Mouse (Mus musculus): ENCODE results near the gene Serhl. TPM values are rescaled to one million over a fixed set of nuclear protein-coding genes. Genes with fewer than 3 reads are reported as not detected.
"Not testable (repeated sequence)": the region's sequence is repeated elsewhere in the genome, so short reads cannot be mapped to it uniquely, and the experiment has no call there.

Gene Serhl
- polyA plus RNA-seq, 1 experiment from 2014 or later = 54.2 TPM

DNA sequence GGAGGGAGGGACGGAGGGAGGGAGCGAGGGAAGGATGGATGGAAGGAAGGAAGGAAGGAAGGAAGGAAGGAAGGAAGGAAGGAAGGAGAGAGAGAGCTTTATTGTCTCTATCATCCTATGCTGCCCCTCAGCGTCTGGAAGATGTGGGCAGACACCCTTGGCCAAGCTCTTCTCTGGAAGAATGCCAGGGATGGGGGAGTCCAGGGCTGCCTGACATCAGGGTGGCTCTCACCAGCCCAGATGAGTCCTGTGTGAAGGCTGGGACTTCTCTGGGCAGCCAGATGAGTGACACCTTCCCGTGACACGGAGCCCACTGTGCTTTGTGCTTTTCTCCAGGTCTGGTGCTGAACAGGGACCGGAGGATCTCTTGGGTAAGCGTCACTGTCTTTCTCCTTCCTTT, 22.6 kb downstream of the Serhl start:
- peaks cover 5% of the 10 kb centered on the region for H3K4me1 ChIP-seq
- ATAC-seq (ENCODE audit: insufficient read depth, low FRiP score, low read depth) = no peak
- H3K36me3 ChIP-seq = peaks cover 16% of the 10 kb centered on the region; the same call in 1 of the 2 replicates
- no peaks in the 10 kb centered on the region for H3K27me3 ChIP-seq (replicated peaks)
- WGBS = 78% methylated on average over 7 of the region's 7 CpGs
- H3K9ac ChIP-seq = no peak overlapping the region
- no peak overlapping the region for H3K27ac ChIP-seq
- H3K4me2 ChIP-seq = no peak overlapping the region
- H3K4me3 ChIP-seq (replicated peaks) = no peak overlapping the region
- no peaks in the 10 kb centered on the region for H3K9me3 ChIP-seq

- Histone ChIP-seq H3K4me2 (no peak overlapping the region), H3K4me3 (replicated peaks) (no peak overlapping the region), H3K4me1 (peaks cover 5% of the 10 kb centered on the region), H3K27ac (no peak overlapping the region), H3K9me3 (no peaks in the 10 kb centered on the region), H3K36me3 (peaks cover 26% of the 10 kb centered on the region), H3K9ac (no peak overlapping the region), H3K27me3 (replicated peaks) (no peaks in the 10 kb centered on the region)
- peak; percentile 19; the same call in 1 of the 2 replicates for ATAC-seq (ENCODE audit: insufficient read depth, low FRiP score, low read depth)
- 9% methylated on average over 11 of the region's 11 CpGs for WGBS
Measured at GRCm38 (mm10) chr15:83112898-83113297, 23.6 kb downstream of the Serhl start.

GRCm38 (mm10) chr15:83114106-83114505, 24.8 kb downstream of the Serhl start:
- Histone ChIP-seq H3K4me3 (replicated peaks) (no peak overlapping the region), H3K27ac (no peak overlapping the region), H3K36me3 (peaks cover 37% of the 10 kb centered on the region), H3K9me3 (no peaks in the 10 kb centered on the region), H3K4me2 (no peak overlapping the region), H3K9ac (no peak overlapping the region), H3K4me1 (peaks cover 5% of the 10 kb centered on the region), H3K27me3 (replicated peaks) (no peaks in the 10 kb centered on the region)
- no peak for ATAC-seq (ENCODE audit: insufficient read depth, low FRiP score, low read depth)
- 72% methylated on average over 9 of the region's 9 CpGs for WGBS

DNA sequence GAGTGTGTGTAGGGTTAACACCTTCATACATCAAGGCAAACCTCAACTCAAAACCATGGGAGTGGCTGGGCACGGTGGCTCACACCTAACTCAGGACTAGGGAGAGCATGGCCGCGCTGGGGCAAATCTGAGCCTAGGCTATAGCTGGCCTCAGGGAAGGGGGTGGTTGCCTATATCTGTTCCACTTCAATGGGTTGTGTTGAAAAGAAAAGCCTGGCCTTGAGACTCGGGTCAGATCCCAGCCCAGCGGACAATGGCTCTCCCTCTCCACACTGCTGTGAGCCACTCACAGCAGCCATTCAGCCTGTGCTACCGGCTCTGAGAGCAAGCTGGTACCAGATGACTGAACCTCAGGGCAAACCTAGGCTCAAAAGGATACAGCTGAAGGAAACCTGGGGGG, 25.8 kb downstream of the Serhl start:
- no peaks in the 10 kb centered on the region for H3K27me3 ChIP-seq (replicated peaks)
- no peak overlapping the region for H3K9ac ChIP-seq
- peaks cover 5% of the 10 kb centered on the region for H3K4me1 ChIP-seq
- no peak; the same call in 1 of the 2 replicates for ATAC-seq (ENCODE audit: insufficient read depth, low FRiP score, low read depth)
- 78% methylated on average over 6 of the region's 6 CpGs for WGBS
- H3K4me2 ChIP-seq = no peak overlapping the region
- H3K4me3 ChIP-seq (replicated peaks) = no peak overlapping the region
- H3K36me3 ChIP-seq = peaks cover 38% of the 10 kb centered on the region
- no peaks in the 10 kb centered on the region for H3K9me3 ChIP-seq
- H3K27ac ChIP-seq = no peak overlapping the region

DNA sequence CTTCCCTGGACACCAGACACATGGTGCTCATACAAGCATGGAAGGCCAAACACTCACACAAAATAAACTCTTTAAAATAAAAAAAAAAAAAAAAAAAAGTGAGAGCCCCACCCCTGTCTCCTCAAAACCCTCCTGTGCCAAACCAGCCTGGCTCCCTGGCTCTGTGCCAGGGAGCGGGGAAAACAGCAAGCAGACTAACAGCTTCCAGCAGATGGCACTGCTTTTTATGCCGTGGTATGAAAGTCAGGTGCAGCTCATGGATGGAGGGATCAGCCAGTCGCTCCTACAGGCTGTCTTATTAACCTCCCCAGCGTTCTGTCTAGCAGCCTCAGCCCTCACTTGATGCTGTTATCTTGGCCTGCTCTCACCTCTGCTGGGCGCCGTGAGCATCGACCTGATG, 29.1 kb downstream of the Serhl start:
- no peak overlapping the region for H3K27ac ChIP-seq
- peaks cover 7% of the 10 kb centered on the region; the same call in 1 of the 2 replicates for H3K4me1 ChIP-seq
- no peak overlapping the region for H3K4me2 ChIP-seq
- 63% methylated on average over 7 of the region's 7 CpGs for WGBS
- H3K9ac ChIP-seq = no peak overlapping the region
- H3K9me3 ChIP-seq = no peaks in the 10 kb centered on the region
- no peak overlapping the region for H3K4me3 ChIP-seq (replicated peaks)
- no peak for ATAC-seq (ENCODE audit: insufficient read depth, low FRiP score, low read depth)
- H3K36me3 ChIP-seq = peaks cover 39% of the 10 kb centered on the region
- H3K27me3 ChIP-seq (replicated peaks) = no peaks in the 10 kb centered on the region

DNA sequence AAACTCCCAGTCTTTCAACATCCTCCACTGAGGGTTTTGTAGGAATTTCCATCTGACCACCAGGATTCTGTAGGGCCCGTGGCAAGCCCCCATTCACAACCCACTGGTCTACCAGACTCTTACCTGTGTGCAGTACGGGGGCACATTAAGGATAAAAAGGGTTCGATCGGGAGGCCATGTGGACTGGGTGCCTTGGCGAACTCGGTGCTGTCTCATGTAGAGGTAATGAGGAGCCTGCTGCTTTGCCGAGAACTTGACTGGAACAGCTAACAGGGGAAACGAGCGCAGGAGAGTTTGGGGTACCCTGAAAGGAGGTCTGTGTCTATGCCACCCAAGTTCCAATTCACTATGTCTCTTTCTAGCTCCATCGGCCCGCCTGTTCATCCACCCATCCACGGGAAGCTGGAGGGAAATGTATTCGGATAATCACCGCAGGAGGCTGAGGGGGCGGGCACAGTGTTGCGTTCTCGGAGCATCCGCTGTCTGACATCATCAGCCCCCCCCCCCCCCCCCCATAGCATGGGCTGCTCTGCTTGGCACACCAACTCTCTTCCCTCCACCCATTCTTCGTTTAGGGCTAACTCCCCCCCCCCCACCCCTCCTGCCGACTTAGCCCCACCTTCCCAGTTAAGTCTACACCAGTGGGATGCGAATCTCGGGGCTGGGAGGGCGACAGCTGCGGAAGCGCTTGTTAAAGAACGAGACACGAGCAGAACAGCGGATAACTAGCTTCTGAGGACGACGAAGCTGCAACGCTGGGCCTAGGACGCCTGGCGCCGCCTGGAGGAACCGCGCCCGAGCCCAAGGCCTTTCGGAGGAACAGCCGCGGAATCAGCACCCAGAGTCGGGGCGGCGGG, 32.6 kb downstream of the Serhl start:
- H3K4me2 ChIP-seq = peak overlapping the region; percentile 75
- H3K9ac ChIP-seq = peak overlapping the region; percentile 65
- peaks cover 37% of the 10 kb centered on the region for H3K36me3 ChIP-seq
- H3K4me3 ChIP-seq (replicated peaks) = peak overlapping the region; percentile 99
- peaks cover 7% of the 10 kb centered on the region; the same call in 1 of the 2 replicates for H3K4me1 ChIP-seq
- peak; percentile 24 for ATAC-seq (ENCODE audit: insufficient read depth, low FRiP score, low read depth)
- no peaks in the 10 kb centered on the region for H3K9me3 ChIP-seq
- no peaks in the 10 kb centered on the region for H3K27me3 ChIP-seq (replicated peaks)
- WGBS = 3% methylated on average over 43 of the region's 43 CpGs
- H3K27ac ChIP-seq = peak overlapping the region; percentile 81

GRCm38 (mm10) chr15:83122566-83123145, 33.4 kb downstream of the Serhl start, which contains the start of gene Rrp7a:
TSS of gene Rrp7a (minus strand) at chr15:83122801.
- Histone ChIP-seq H3K4me3 (replicated peaks) (peak within 1 kb of the TSS; percentile 99), H3K4me1 (peaks cover 7% of the 10 kb centered on the region; the same call in 1 of the 2 replicates), H3K4me2 (peak within 1 kb of the TSS; percentile 75), H3K36me3 (peaks cover 32% of the 10 kb centered on the region), H3K27ac (peak within 1 kb of the TSS; percentile 81), H3K9me3 (no peaks in the 10 kb centered on the region), H3K9ac (peak within 1 kb of the TSS; percentile 65), H3K27me3 (replicated peaks) (no peaks in the 10 kb centered on the region)
- WGBS = 8% methylated on average over 32 of the region's 32 CpGs
- peak; percentile 93 for ATAC-seq (ENCODE audit: insufficient read depth, low FRiP score, low read depth)

GRCm38 (mm10) chr15:83124625-83125024, 35.3 kb downstream of the Serhl start:
- no peak for ATAC-seq (ENCODE audit: insufficient read depth, low FRiP score, low read depth)
- Histone ChIP-seq H3K9me3 (no peaks in the 10 kb centered on the region), H3K36me3 (peaks cover 37% of the 10 kb centered on the region), H3K4me1 (peaks cover 7% of the 10 kb centered on the region; the same call in 1 of the 2 replicates), H3K27me3 (replicated peaks) (no peaks in the 10 kb centered on the region), H3K4me2 (no peak overlapping the region), H3K9ac (no peak overlapping the region), H3K27ac (no peak overlapping the region), H3K4me3 (replicated peaks) (no peak overlapping the region)
- 61% methylated on average over 5 of the region's 5 CpGs for whole genome bisulfite sequencing

GRCm38 (mm10) chr15:83126582-83126981, 37.3 kb downstream of the Serhl start:
- H3K9me3 ChIP-seq = no peaks in the 10 kb centered on the region
- no peak overlapping the region for H3K27ac ChIP-seq
- no peak overlapping the region for H3K9ac ChIP-seq
- no peaks in the 10 kb centered on the region for H3K27me3 ChIP-seq (replicated peaks)
- H3K4me1 ChIP-seq = peaks cover 2% of the 10 kb centered on the region; the same call in 1 of the 2 replicates
- WGBS = 94% methylated on average over 9 of the region's 9 CpGs
- H3K4me3 ChIP-seq (replicated peaks) = no peak overlapping the region
- peaks cover 52% of the 10 kb centered on the region for H3K36me3 ChIP-seq
- ATAC-seq (ENCODE audit: insufficient read depth, low FRiP score, low read depth) = no peak
- no peak overlapping the region for H3K4me2 ChIP-seq

- H3K27me3 ChIP-seq (replicated peaks); ATAC-seq (ENCODE audit: insufficient read depth, low FRiP score, low read depth); H3K27ac ChIP-seq; H3K4me3 ChIP-seq (replicated peaks); H3K4me2 ChIP-seq; H3K9ac ChIP-seq; H3K4me1 ChIP-seq; H3K9me3 ChIP-seq: not testable (repeated sequence)
- peaks cover 57% of the 10 kb centered on the region for H3K36me3 ChIP-seq
- WGBS = 77% methylated on average over 3 of the region's 3 CpGs
Measured at GRCm38 (mm10) chr15:83127037-83127436, 37.7 kb downstream of the Serhl start.

- Histone ChIP-seq H3K9me3 (no peaks in the 10 kb centered on the region), H3K27me3 (replicated peaks) (no peaks in the 10 kb centered on the region), H3K9ac (no peak overlapping the region), H3K4me2 (no peak overlapping the region), H3K4me3 (replicated peaks) (no peak overlapping the region), H3K27ac (no peak overlapping the region), H3K4me1 (no peaks in the 10 kb centered on the region), H3K36me3 (peaks cover 75% of the 10 kb centered on the region)
- 87% methylated on average over 7 of the region's 7 CpGs for WGBS
- no peak for ATAC-seq (ENCODE audit: insufficient read depth, low FRiP score, low read depth)
Measured at GRCm38 (mm10) chr15:83129530-83130231, 40.4 kb downstream of the Serhl start.

GRCm38 (mm10) chr15:83134671-83135070, 45.4 kb downstream of the Serhl start:
- 86% methylated on average over 6 of the region's 6 CpGs for WGBS
- ATAC-seq (ENCODE audit: insufficient read depth, low FRiP score, low read depth) = no peak

More at GRCm38 (mm10) chr15:83134671-83135070, 45.4 kb downstream of the Serhl start:
- Histone ChIP-seq H3K36me3 (peaks cover 68% of the 10 kb centered on the region), H3K27ac (no peak overlapping the region), H3K4me2 (no peak overlapping the region), H3K4me3 (replicated peaks) (no peak overlapping the region), H3K4me1 (no peaks in the 10 kb centered on the region), H3K9ac (no peak overlapping the region), H3K9me3 (no peaks in the 10 kb centered on the region), H3K27me3 (replicated peaks) (no peaks in the 10 kb centered on the region)

All from stomach, embryonic 15.5 days (tissue).